Comparison of ENCODE assay signal across 11 mouse cellular contexts in the genomic region with DNA sequence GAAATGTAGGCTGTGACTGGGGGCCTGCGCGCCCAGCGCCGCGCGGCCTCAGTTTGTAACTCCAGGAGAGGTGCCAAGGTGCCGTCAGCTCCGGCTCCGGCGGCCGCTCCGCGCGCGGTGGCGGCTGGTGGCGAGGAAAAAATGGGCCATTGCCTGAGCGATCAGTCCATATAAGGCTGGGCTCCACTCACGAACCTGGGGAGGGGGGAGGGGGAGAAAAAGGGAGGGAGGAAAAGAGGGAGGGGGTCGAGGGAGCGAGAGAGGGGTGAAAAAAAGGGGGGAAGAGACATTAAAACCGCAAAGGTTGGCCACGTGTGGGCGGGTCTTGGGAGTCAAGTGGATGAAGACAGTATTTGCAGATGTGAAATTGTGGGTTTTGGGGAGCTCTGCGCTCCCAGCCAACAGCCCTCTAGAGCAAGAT. TPM values are rescaled to one million over a fixed set of nuclear protein-coding genes. Genes with fewer than 3 reads are reported as not detected.
DNase-seq lines count a peak whose midpoint lies in the region; ATAC-seq and TF ChIP-seq lines count a peak whose summit lies in the region.
"Had no signal": no experiment of that assay in that cellular context is flagged by ENCODE, and none has a peak within 500 bp of the region (broad histone marks: within the 10 kb centered on the region; RNA-seq: fewer than 3 reads in every experiment).

No protein-coding gene starts in this region.

- TF ChIP-seq CTCF in kidney, postnatal 0 days (IDR thresholded peaks at IDR 0.05; ENCODE audit: low read depth) = no peak
- no peak for TF ChIP-seq CTCF in midbrain, postnatal 0 days (IDR thresholded peaks at IDR 0.05)

- H3K4me2 ChIP-seq in kidney, postnatal 0 days (ENCODE audit: low read length) = no peak overlapping the region
- peak overlapping the region; percentile 20; the same call in 1 of the 2 replicates for H3K4me2 ChIP-seq in hindbrain, embryonic 13.5 days
- H3K4me2 ChIP-seq in midbrain, postnatal 0 days (ENCODE audit: low read depth, low read length, poor library complexity, severe bottlenecking) = peak overlapping the region; percentile 30; the same call in 1 of the 2 replicates
- H3K4me2 ChIP-seq: embryonic facial prominence, embryonic 15.5 days had no signal

- H3K4me3 ChIP-seq in kidney, postnatal 0 days (replicated peaks; ENCODE audit: low read depth, low read length) = no peak overlapping the region
- H3K4me3 ChIP-seq in hindbrain, embryonic 13.5 days = peak overlapping the region; percentile 27; the same call in 1 of the 2 replicates
- peak overlapping the region; percentile 31 for H3K4me3 ChIP-seq in midbrain, postnatal 0 days (ENCODE audit: low read depth, low read length)

- H3K9ac ChIP-seq in kidney, postnatal 0 days (ENCODE audit: low read depth, low read length) = no peak overlapping the region
- H3K9ac ChIP-seq in hindbrain, embryonic 13.5 days = no peak overlapping the region
- no peak overlapping the region for H3K9ac ChIP-seq in midbrain, postnatal 0 days (replicated peaks; ENCODE audit: low read length, poor library complexity, severe bottlenecking)
- H3K9ac ChIP-seq: embryonic facial prominence, embryonic 15.5 days had no signal

- H3K4me1 ChIP-seq in kidney, postnatal 0 days (replicated peaks; ENCODE audit: insufficient read depth, low read length) = 0 out of 2 replicates have a peak, but pooled peaks cover 4% of the 10 kb centered on the region
- peaks cover 26% of the 10 kb centered on the region for H3K4me1 ChIP-seq in hindbrain, embryonic 13.5 days (replicated peaks)
- no peaks in the 10 kb centered on the region for H3K4me1 ChIP-seq in midbrain, postnatal 0 days (ENCODE audit: insufficient read depth, low read length)

- ATAC-seq in kidney, postnatal 0 days (replicated peaks; ENCODE audit: low FRiP score, low read depth) = 0 out of 2 replicates have a peak, but pooled peaks have one; percentile 11
- no peak for ATAC-seq in hindbrain, embryonic 13.5 days (ENCODE audit: low FRiP score)
- ATAC-seq in midbrain, postnatal 0 days (ENCODE audit: low FRiP score) = no peak
- ATAC-seq in activated CD4-positive, CD25-positive, alpha-beta regulatory T cell, adult 4 months = no peak

- H3K9me3 ChIP-seq in kidney, postnatal 0 days (replicated peaks; ENCODE audit: low read length) = no peaks in the 10 kb centered on the region
- no peaks in the 10 kb centered on the region for H3K9me3 ChIP-seq in hindbrain, embryonic 13.5 days
- H3K9me3 ChIP-seq in midbrain, postnatal 0 days (ENCODE audit: low read length) = no peaks in the 10 kb centered on the region
- H3K9me3 ChIP-seq: embryonic facial prominence, embryonic 15.5 days had no signal

- H3K36me3 ChIP-seq in kidney, postnatal 0 days (ENCODE audit: insufficient read depth, low read length) = no peaks in the 10 kb centered on the region
- H3K36me3 ChIP-seq in hindbrain, embryonic 13.5 days = no peaks in the 10 kb centered on the region
- no peaks in the 10 kb centered on the region for H3K36me3 ChIP-seq in midbrain, postnatal 0 days (ENCODE audit: insufficient read depth, low read length)
- H3K36me3 ChIP-seq: embryonic facial prominence, embryonic 15.5 days had no signal

- WGBS in kidney, postnatal 0 days = 5% methylated on average over 25 of the region's 25 CpGs
- WGBS in hindbrain, embryonic 13.5 days = under 1% methylated on average over 21 of the region's 25 CpGs
- WGBS in midbrain, postnatal 0 days = under 1% methylated on average over 23 of the region's 25 CpGs

- H3K27me3 ChIP-seq in kidney, postnatal 0 days (ENCODE audit: insufficient read depth, low read length) = peaks cover 93% of the 10 kb centered on the region
- peaks cover 96% of the 10 kb centered on the region for H3K27me3 ChIP-seq in hindbrain, embryonic 13.5 days
- H3K27me3 ChIP-seq in midbrain, postnatal 0 days (ENCODE audit: insufficient read depth, low read length) = peaks cover 75% of the 10 kb centered on the region

- H3K27ac ChIP-seq in kidney, postnatal 0 days = no peak overlapping the region
- H3K27ac ChIP-seq in hindbrain, embryonic 13.5 days = 0 out of 2 replicates have a peak overlapping the region, but pooled peaks have one; percentile 45
- 0 out of 2 replicates have a peak overlapping the region, but pooled peaks have one; percentile 51 for H3K27ac ChIP-seq in midbrain, postnatal 0 days (ENCODE audit: low read depth, low read length)
- H3K27ac ChIP-seq: embryonic facial prominence, embryonic 15.5 days had no signal

- no peak for DNase-seq in kidney, postnatal 0 days (ENCODE audit: low spot score)
- no peak for DNase-seq in kidney, adult 11 months
- DNase-seq in embryo, embryonic 11 days = peak; percentile 28
- DNase-seq in midbrain, postnatal 0 days (ENCODE audit: low spot score) = no peak
- no peak for DNase-seq in layer of hippocampus, postnatal 14 days (ENCODE audit: low spot score in 2 of 2)
- no peak for DNase-seq in right cerebral cortex, postnatal 25 days
- DNase-seq: heart, postnatal 14 days had no signal

RNA-seq across cellular contexts. Expression of a gene that starts 7.8 kb away (rescaled TPM):
- polyA plus RNA-seq in kidney, postnatal 0 days (2015; fragmentation: Nextera tagmentation; extraction: Ambion mirVana) = 0.20 TPM in 1 of 2 replicates, not detected in the other
- polyA plus RNA-seq in hindbrain, embryonic 13.5 days (2015; fragmentation: Nextera tagmentation; extraction: Ambion mirVana) = 1.4 and 2.6 TPM in 2 replicates
- 25.8 and 34.8 TPM in 2 replicates for total RNA-seq in midbrain, postnatal 0 days (2014; rRNA removed)
- 11.8 and 12.9 TPM in 2 replicates for polyA plus RNA-seq in midbrain, postnatal 0 days (2015; fragmentation: Nextera tagmentation; extraction: Ambion mirVana)
- polyA plus RNA-seq in activated CD4-positive, CD25-positive, alpha-beta regulatory T cell, adult 4 months (2017; shearing (Covaris generic)) = not detected
- 10 to 100 TPM; 16.0 to 17.0 TPM for total RNA-seq in layer of hippocampus, postnatal 14 days (2021)
- total RNA-seq: heart, postnatal 14 days; monocyte, adult 5-6 weeks had no signal
- polyA plus RNA-seq: embryonic facial prominence, embryonic 15.5 days had no signal
